Mouse (Mus musculus) c-Kit-positive CD71-positive TER-119-positive erythroid progenitor cells, embryonic 14.5 days (primary cell): ENCODE data around the gene Vps33b.

Source experiments
- DNase-seq: peaks from one replicate; pipeline ENCODE4 v3.0.0-alpha.2; 2013; ENCODE audit warnings: low spot score

The Vps33b gene

DNA sequence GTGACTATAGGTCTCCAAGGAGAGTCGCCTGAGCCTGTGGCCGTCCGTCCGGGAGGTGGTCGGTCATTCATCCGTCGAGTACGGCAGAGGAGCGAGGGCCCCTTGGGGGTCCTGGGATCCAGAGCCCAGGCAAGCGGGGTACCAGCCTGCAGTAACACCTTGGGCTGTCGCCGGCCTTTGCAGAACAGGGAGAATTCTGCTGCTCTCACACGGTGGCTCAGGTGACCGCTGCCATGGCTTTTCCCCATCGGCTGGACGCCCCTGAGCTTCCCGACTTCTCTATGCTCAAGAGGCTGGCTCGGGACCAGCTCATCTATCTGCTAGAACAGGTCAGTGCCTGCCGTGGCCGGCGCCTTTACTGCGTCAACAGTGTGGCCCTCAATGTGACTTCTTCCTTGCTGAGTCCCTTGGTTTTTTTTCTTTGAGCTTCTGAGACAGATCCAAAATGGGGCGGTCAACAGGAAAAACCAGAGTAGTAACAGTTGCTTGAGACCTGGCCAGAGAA lies 354 bp downstream of the Vps33b start:
- no peak for DNase-seq

- no peak for DNase-seq
Observed at GRCm38 (mm10) chr7:80273456-80273855, 4.0 kb downstream of the Vps33b start.

GRCm38 (mm10) chr7:80276374-80276773 lies 6.9 kb downstream of the Vps33b start:
- no peak for DNase-seq

GRCm38 (mm10) chr7:80280032-80280431 lies 10.6 kb downstream of the Vps33b start:
- DNase-seq: no peak

DNA sequence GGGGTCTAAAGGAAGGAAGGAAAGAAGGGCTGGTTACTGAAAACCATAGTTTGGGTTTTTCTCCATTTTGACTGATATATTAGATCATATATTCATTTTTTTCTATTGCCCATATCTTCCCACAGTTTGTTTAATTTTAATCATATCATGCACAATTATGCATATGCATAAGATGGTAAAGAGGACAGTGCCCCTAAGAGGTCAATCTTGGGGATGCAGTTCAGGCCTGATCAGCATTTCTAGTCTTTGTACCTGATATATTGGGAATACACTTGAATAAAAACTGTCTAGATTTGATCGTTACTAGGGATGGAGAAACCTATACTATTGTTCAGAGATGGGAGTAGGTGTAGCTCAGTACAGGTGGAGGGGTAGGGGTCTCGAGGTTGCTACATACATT lies 11.5 kb downstream of the Vps33b start:
- no peak for DNase-seq

GRCm38 (mm10) chr7:80281646-80282045 lies 12.2 kb downstream of the Vps33b start:
- no peak for DNase-seq

DNA sequence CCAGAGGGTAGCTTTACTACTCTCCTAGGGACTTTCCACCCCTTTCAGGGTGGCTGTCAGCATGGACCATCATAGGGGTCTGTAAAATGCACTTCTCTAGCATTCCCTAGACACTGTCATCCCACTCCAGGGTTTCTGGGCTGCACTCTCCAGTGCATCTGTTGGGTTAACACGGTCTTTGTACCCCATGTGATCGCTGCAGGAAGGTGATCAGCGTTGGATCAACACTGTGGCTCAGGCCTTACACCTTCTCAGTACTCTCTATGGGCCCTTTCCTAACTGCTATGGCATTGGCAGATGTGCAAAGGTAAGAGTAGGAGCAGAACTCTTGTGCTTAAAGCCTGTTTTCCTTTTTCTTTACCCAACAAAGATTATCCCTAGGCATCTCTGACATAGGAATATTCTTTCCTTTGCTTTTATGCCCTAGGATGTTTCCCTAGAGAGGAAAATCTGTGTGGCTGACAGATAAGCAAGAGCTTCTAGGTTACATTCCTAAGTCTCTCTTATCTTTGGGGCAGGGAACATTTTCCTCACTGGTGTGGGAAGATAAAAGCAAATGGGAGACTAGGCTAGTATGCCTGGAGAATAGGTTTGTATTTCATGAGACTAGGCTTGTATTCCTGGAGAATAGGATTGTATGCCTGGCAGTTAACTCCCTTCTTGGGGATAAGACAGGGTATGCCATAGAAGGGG lies 13.9 kb downstream of the Vps33b start:
- peak; percentile 26 for DNase-seq

DNA sequence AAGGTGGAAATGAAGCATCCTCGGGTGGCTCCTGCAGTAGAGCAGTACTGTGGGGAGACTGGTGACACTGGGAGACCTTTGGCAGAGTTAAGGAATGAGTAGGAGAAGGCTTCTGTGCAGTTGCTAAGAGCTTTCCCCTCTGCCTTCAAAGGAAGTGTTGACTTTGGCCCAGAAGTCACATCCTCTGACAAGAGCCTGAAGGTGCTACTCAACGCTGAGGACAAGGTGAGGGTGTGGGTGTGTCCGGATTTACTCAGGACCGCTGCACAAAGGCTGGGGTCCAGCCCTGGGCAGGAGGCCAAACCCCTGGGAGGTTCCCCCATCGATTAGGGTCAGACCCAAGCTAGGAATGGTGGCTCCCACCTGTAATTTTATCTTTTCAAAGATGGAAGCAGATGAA lies 14.9 kb downstream of the Vps33b start:
- no peak for DNase-seq

DNA sequence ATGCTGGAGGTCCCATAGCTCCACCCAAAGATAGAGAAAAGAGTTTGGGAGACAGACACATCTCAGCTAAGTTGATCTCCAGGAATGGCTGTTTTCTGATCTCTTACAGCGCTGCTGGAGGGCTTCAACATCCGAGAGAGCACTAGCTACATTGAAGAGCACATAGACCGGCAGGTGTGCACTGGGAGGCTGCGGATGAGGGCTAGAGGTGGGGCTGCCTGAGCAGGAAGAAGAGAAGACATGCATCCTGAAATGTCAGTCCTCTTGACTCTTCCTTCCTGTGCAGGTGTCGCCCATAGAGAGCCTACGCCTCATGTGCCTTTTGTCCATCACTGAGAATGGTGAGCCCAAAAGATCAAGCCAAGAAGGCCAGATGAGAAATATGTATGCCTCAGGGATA lies 16.3 kb downstream of the Vps33b start:
- no peak for DNase-seq

DNA sequence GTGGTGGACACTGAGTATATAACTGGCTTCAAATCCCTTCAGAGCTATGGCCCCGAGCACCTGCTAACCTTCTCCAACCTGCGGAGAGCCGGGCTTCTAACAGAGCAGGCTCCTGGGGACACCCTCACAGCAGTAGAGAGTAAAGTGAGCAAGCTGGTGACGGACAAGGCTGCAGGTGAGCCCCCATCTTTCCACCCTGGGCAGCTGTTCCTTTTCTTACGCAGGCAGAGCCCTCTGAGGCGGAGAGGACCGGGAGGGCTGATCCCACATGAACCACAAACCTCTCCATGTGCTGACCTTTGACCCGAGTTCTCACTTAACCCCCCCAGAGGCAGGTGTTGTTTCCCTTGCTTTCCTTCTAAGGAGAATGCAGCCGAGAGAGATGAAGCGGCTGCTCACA lies 18.3 kb downstream of the Vps33b start:
- no peak for DNase-seq

DNA sequence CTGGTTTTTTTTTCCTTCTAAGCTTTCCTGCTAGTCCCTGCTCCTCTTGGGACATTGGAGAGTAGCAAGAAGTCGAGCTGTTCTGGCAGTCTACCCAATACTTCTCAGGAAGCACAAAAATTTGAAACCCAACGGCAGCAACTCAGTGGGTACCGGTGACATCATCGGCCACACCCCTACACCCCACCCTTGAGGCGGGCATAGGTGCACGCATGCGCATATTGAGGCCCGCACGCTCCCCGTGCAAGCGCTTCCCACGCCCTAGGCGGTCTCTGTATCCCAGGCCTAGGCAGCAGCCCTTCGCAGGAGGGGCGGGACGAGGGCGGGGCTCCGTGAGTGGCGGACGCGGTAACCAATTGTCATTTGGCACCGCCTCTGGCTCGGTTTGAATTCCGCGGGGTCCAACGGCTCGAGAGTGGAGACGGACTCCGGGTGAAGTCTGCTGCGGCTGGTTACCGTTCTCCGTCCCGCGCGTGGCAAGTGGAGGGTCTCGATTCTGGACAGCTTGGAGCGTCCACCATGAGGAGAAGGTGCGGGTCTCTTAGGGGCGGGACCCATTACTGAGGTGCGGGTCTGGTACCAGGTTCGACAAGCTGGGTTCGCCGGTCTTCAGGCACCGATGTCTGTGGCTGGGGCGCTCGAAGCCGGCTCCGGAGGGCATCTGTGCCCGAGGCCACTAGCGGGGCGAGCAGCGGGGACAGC lies 24.8 kb downstream of the Vps33b start, which contains the start of gene Prc1:
Gene Prc1, plus strand, starts transcription at position 389 of the 702 bp plus-strand sequence.
- DNase-seq: peak; percentile 99

DNA sequence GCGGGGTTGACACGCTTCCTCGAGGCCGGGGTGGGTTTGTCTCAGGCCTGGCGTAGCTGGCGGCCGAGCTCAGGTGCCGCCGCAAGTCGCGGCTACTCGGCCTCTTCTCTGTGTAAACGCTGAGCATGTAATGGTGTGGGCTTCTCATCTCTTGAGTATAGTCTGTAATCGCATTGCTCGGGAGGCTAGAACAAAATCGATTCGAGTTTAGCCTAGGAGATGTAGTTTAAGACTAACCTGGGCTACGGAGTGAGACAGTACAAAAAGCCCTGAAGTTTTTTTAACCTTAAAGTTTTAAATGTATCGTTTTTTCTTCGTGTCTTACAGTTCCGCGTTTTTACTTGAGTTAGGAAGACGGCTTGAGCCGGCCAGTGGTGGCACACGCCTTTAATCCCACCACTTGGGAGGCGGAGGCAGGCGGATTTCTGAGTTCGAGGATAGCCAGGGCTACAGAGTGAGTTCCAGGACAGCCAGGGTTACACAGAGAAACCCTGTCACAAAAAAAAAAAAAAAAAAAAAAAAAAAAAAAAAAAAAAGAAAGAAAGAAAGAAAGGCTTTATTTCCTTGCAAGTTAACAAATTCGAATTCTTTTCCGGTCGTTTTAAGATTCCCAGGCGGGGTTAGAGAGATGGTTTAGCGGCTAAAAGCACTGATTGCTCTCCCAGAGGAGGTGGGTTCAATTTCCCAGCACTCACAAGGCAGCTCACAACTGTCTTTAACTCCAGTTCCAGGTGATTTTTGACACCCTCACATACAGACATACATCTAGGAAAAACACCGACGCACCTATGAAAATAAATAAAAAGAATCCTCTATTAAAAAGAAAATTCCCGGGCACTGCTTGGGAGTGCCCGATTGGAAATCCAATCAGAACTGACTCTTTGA lies 25.6 kb downstream of the Vps33b start:
- peak; percentile 35 for DNase-seq

GRCm38 (mm10) chr7:80296462-80296861 lies 27.0 kb downstream of the Vps33b start:
- no peak for DNase-seq

DNA sequence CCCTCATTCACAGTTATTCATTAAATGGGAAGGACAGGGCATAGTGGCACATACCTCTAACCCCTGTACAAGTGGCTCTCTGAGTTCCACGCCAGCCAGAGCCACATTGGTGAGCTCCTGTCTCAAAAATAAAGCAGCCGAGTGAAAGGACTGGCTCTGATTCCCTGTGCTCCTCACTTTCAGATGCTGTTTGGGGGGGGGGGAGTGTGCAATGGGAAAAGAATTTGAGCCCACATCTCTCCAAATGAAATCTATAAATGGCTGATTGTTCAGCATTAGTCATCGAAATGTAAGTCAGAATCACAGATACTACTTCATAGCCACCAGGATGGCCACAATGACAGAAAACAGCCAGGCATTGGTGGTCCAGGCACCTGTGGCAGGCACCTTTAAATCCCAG lies 27.6 kb downstream of the Vps33b start:
- DNase-seq: no peak

DNA sequence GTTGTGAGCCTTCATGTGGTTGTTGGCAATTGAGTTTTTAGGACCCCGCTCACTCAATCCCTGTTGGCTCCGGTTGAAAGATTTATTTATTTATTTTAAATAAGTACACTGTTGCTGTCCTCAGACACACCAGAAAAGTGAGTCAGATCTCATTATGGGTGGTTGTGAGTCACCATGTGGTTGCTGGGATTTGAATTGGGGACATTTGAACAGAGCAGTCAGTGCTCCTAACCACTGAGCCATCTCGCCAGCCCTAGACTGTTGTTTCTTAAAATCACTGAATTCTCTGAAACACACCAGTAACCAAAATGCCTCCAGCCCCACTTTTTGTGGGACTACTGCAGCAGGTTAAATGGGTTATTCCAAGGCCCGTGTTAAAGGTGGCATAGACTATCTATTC lies 29.3 kb downstream of the Vps33b start:
- DNase-seq: no peak

DNA sequence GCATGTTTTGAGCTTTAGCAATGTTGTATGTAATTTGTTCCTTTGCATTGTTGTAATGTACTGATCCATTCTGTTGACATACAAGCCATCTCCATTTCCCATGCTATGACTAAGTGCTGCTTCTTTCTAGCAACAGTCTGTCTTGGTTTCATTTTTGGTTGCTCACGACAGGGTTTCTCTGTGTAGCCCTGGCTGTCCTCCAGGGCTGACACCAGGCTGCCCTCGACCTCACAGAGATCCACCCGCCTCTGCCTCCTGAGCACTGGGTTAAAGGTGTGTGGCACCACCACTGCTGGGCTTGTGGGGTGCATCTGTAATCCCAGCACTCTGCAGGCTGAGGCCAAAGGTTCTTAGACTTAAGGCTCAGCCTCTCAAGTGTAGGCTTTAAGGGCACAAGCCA lies 30.1 kb downstream of the Vps33b start:
- no peak for DNase-seq

DNA sequence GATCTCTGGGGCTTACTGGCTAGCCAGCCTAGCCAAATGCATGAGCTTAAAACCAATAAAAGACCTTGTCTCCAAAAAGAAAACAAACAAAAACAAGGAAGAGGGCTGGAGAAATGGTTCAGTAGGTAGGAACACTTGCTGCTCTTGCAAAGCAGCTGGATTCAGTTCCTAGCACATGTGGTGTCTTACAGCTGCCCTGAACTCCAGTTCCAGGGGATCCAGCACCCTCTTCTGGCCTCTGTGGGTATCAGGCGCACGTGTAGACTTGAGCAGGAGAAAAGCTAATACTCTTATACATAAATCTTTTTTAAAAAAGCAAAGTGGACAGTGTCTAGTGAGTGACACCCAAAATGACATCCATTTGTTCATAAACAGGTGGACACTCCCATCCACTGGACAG lies 32.1 kb downstream of the Vps33b start:
- no peak for DNase-seq

GRCm38 (mm10) chr7:80307766-80308165 lies 38.3 kb downstream of the Vps33b start:
- no peak for DNase-seq

DNA sequence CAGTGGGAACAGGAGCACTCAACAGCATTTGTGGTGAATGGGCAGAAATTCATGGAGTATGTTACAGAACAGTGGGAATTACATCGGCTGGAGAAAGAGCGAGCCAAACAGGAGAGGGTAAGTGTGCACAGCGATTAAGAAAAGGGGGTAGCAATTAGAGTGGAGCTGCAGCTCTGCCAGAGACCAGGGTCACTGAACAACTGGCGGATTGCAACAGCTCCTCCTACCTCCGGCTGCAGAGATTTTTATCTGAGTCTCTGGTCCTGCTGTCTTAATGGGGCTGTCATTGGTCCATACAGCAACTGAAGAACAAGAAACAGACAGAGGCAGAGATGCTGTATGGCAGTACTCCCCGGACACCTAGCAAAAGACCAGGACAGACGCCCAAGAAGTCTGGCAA lies 41.3 kb downstream of the Vps33b start:
- no peak for DNase-seq

- no peak for DNase-seq
Observed at GRCm38 (mm10) chr7:80315733-80316132, 46.3 kb downstream of the Vps33b start.

- no peak for DNase-seq
Observed at GRCm38 (mm10) chr7:80317439-80318115, 48.1 kb downstream of the Vps33b start.

- DNase-seq: no peak
Observed at GRCm38 (mm10) chr7:80318670-80319069, 49.2 kb downstream of the Vps33b start.
